Mouse (Mus musculus): ENCODE data around the gene Vmn1r5. TPM values are rescaled to one million over a fixed set of nuclear protein-coding genes. Genes with fewer than 3 reads are reported as not detected.

The Vmn1r5 gene
- polyA plus RNA-seq (2014; fragmentation: Illumina TruSeq; extraction: RNeasy Lipid Tissue Mini Kit (QIAGEN cat#74804); ENCODE audit: low read depth, low replicate concordance), result 0.18 TPM

DNA sequence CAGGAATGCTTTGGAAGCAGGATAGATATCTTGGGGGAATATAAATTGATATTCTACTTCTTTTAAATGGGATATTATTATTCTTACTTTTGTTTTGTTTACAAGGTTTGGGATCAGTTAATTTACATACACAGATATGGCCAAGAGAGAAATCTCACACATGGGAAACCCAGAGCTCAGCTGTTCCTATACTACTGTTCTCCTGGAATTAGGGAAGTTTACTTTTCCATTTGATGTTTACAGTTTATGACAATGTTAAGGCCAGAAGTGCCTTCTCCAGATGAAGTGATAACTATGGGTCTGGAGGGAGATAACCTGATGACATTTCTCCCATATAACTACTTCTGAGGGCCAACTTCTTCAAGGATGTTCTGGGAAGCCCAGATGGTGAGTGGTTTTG, at the start of gene Vmn1r5:
Gene Vmn1r5, plus strand, starts transcription at position 301 of the 400 bp plus-strand sequence.

DNA sequence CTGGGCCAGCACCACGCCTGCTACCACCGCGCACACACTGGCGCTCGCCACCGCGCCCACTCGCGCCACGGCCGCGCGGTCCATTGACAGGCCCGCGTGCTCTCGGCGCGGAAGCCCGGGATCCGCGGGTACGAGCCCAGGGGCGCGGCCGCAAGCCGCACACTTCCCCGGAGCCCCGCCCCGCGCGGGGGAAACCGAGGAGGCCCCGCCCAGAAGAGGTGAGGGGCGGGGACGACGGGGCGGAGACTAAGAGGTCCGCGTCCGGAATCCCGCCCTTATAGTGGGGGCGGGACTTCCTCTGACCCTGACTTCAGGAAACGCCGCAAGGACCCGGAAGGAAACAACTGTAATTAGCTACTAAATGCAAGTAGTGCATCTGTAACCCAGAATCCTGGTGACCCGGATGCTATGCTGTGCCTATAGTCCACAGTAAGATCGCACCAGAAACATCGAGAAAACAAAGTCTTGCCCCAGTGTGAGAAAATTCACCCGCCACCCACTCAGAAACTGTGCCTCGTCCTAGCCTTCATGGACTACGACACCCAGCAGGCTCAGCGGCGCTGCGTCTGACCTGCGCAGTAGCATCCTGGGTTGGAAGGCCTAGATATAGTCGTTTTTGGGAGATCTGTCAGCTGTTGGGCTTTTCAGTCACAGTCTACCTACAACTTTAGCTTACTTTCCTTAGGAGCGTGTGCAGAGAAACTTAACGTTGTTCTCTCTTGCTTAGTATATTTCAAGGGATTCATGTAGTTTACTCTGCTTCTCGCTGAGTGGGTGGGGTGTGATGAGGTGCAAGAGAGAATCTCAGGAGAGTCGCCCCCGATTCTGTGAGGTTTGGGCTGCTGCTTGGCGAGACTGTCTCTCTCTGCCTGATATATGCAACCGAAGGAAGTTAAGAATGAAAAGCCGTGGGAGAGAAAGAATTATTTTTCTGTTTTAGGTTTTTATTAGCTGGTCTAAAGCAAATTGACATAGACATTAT, 46.1 kb upstream of the Vmn1r5 start, which contains the start of the genes Nt5c3 and Vmn1r4:
Gene Nt5c3, minus strand, starts transcription at position 207 of the 982 bp plus-strand sequence.
Gene Vmn1r4, plus strand, starts transcription at position 290 of the 982 bp plus-strand sequence.

DNA sequence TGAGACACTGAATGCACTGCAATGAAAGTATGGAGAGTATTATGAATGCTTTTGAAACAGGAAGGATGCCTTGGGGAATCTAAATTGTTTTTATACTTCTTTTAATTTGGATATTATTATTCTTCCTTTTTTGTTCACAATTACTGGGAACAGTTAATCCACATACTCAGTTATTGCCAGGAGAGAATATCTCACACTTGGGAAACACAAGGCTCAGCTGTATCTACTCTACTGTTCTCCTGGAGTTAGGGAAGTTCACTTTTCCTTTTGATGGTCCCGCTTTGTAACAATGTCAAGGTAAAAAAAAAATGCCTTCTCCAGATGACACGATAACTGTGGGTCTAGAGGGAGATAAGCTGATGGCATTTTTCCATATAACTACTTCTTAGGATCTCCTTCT, 26.9 kb downstream of the Vmn1r5 start, which contains the start of gene Vmn1r6:
Gene Vmn1r6, plus strand, starts transcription at position 301 of the 400 bp plus-strand sequence.

DNA sequence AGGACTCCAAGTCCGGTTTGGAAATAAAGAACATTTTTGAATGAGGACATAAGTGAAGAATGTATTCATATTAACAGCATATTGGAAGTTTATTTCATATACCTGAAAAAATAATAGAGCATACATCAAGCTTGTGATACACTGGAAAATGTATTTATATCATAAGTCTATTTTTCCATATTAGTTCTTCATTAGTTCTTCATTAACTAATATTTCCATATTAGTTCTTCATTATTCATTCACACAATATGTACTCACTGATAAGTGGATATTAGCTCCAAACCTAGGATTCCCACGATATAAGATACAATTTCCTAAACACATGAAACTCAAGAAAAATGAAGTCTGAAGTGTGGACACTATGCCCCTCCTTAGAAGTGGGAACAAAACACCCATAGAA, 55.2 kb downstream of the Vmn1r5 start, which contains the start of gene Vmn1r7:
Gene Vmn1r7, minus strand, starts transcription at position 101 of the 400 bp plus-strand sequence.

DNA sequence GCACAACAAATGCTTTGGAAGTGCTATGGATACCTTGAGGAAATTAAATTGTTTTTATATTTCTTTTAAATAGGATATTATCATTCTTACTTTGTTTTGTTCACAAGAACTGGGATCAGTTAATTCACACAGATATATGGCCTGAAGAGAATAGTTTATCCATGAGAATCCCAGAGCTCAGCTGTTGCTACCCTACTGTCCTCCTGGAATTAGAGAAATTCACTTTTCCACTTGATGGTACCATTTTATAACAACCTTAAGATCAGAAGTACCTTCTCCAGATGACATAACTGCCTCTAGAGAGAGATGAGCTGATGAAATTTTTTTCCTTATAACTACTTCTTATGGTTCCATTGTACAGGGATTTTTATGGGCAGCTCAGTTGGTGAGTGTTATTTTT, 61.9 kb downstream of the Vmn1r5 start, which contains the start of gene Vmn1r8:
Gene Vmn1r8, plus strand, starts transcription at position 301 of the 400 bp plus-strand sequence.

Other genes with a start within 250 kb of the Vmn1r5 start
- 28.2 TPM for gene Kbtbd2, start 172.5 kb upstream of the Vmn1r5 start, polyA plus RNA-seq (2014; fragmentation: Illumina TruSeq; extraction: RNeasy Lipid Tissue Mini Kit (QIAGEN cat#74804); ENCODE audit: low read depth, low replicate concordance)
- 13.8 TPM for gene Fkbp9, start 138.2 kb upstream of the Vmn1r5 start, polyA plus RNA-seq (2014; fragmentation: Illumina TruSeq; extraction: RNeasy Lipid Tissue Mini Kit (QIAGEN cat#74804); ENCODE audit: low read depth, low replicate concordance)
- 59.0 TPM for gene Nt5c3, start 46.3 kb upstream of the Vmn1r5 start, polyA plus RNA-seq (2014; fragmentation: Illumina TruSeq; extraction: RNeasy Lipid Tissue Mini Kit (QIAGEN cat#74804); ENCODE audit: low read depth, low replicate concordance)
- 3.3 TPM for gene Vmn1r4, start 46.3 kb upstream of the Vmn1r5 start, polyA plus RNA-seq (2014; fragmentation: Illumina TruSeq; extraction: RNeasy Lipid Tissue Mini Kit (QIAGEN cat#74804); ENCODE audit: low read depth, low replicate concordance)
- gene Vmn1r6, start 27.0 kb downstream of the Vmn1r5 start, polyA plus RNA-seq (2014; fragmentation: Illumina TruSeq; extraction: RNeasy Lipid Tissue Mini Kit (QIAGEN cat#74804); ENCODE audit: low read depth, low replicate concordance), result 0.27 TPM
- not detected for gene Vmn1r7, start 55.1 kb downstream of the Vmn1r5 start, polyA plus RNA-seq (2014; fragmentation: Illumina TruSeq; extraction: RNeasy Lipid Tissue Mini Kit (QIAGEN cat#74804); ENCODE audit: low read depth, low replicate concordance)
- not detected for gene Vmn1r8, start 62.0 kb downstream of the Vmn1r5 start, polyA plus RNA-seq (2014; fragmentation: Illumina TruSeq; extraction: RNeasy Lipid Tissue Mini Kit (QIAGEN cat#74804); ENCODE audit: low read depth, low replicate concordance)
- gene Vmn1r9, start 96.5 kb downstream of the Vmn1r5 start, polyA plus RNA-seq (2014; fragmentation: Illumina TruSeq; extraction: RNeasy Lipid Tissue Mini Kit (QIAGEN cat#74804); ENCODE audit: low read depth, low replicate concordance), result 0.04 TPM
- not detected for gene Vmn1r10, start 139.2 kb downstream of the Vmn1r5 start, polyA plus RNA-seq (2014; fragmentation: Illumina TruSeq; extraction: RNeasy Lipid Tissue Mini Kit (QIAGEN cat#74804); ENCODE audit: low read depth, low replicate concordance)
- gene Vmn1r11, start 163.2 kb downstream of the Vmn1r5 start, polyA plus RNA-seq (2014; fragmentation: Illumina TruSeq; extraction: RNeasy Lipid Tissue Mini Kit (QIAGEN cat#74804); ENCODE audit: low read depth, low replicate concordance), result not detected
- gene Vmn1r12, start 186.6 kb downstream of the Vmn1r5 start, polyA plus RNA-seq (2014; fragmentation: Illumina TruSeq; extraction: RNeasy Lipid Tissue Mini Kit (QIAGEN cat#74804); ENCODE audit: low read depth, low replicate concordance), result not detected
- not detected for gene Vmn1r13, start 233.0 kb downstream of the Vmn1r5 start, polyA plus RNA-seq (2014; fragmentation: Illumina TruSeq; extraction: RNeasy Lipid Tissue Mini Kit (QIAGEN cat#74804); ENCODE audit: low read depth, low replicate concordance)

All from testis, adult 10 weeks (tissue).